Mouse (Mus musculus) adrenal gland, postnatal 25 days (tissue): ENCODE measurements around the gene Dolk. TPM values are rescaled to one million over a fixed set of nuclear protein-coding genes. Genes with fewer than 3 reads are reported as not detected.

Experiments
- DNase-seq: peaks from one replicate; pipeline ENCODE4 v3.0.0; 2021; ENCODE audit warnings: mixed read lengths
- total RNA-seq: library from RNA; stranded (reverse); gene quantifications from 2 replicates; pipeline ENCODE4 v1.2.3, GENCODE M21; 2021

The Dolk gene
- total RNA-seq, 1 experiment from 2014 or later = 47.3 TPM

GRCm38 (mm10) chr2:30250166-30251128 is 35.7 kb downstream of the Dolk start:
- no peak for DNase-seq

GRCm38 (mm10) chr2:30249182-30249581 is 37.0 kb downstream of the Dolk start:
- no peak for DNase-seq

- DNase-seq = no peak
Observed at GRCm38 (mm10) chr2:30247681-30248080, 38.5 kb downstream of the Dolk start.

GRCm38 (mm10) chr2:30247036-30247435 is 39.1 kb downstream of the Dolk start:
- DNase-seq = no peak

- DNase-seq = no peak
Observed at GRCm38 (mm10) chr2:30244595-30245178, 41.4 kb downstream of the Dolk start.

GRCm38 (mm10) chr2:30243391-30243790 is 42.7 kb downstream of the Dolk start:
- no peak for DNase-seq

- peak; percentile 59 for DNase-seq
Observed at GRCm38 (mm10) chr2:30242509-30242908, 43.6 kb downstream of the Dolk start.

GRCm38 (mm10) chr2:30240267-30240666 is 45.9 kb downstream of the Dolk start, which contains the start of gene Gm28035:
Gene Gm28035, plus strand, starts transcription at chr2:30240567.
- DNase-seq = no peak

GRCm38 (mm10) chr2:30239777-30240176 is 46.4 kb downstream of the Dolk start:
- DNase-seq = no peak

GRCm38 (mm10) chr2:30238906-30239465 is 47.1 kb downstream of the Dolk start:
- no peak for DNase-seq

GRCm38 (mm10) chr2:30237881-30238280 is 48.3 kb downstream of the Dolk start:
- DNase-seq = peak; percentile 81

- DNase-seq = peak; percentile 100
Observed at GRCm38 (mm10) chr2:30237199-30237880, 48.8 kb downstream of the Dolk start, which contains the start of gene Lrrc8a. Gene Lrrc8a, plus strand, starts transcription at chr2:30237715.

- no peak for DNase-seq
Observed at GRCm38 (mm10) chr2:30236426-30237198, 49.5 kb downstream of the Dolk start.

GRCm38 (mm10) chr2:30235593-30235992 is 50.5 kb downstream of the Dolk start:
- no peak for DNase-seq

Other genes starting within 250 kb of the Dolk start
- gene Wdr34, start 237.5 kb downstream of the Dolk start, total RNA-seq = 18.5 and 26.6 TPM in 2 replicates
- gene Set, start 229.0 kb downstream of the Dolk start, total RNA-seq = 244 and 253 TPM in 2 replicates
- gene Pkn3, start 208.7 kb downstream of the Dolk start, total RNA-seq = 7.6 and 8.6 TPM in 2 replicates
- 26.0 and 27.4 TPM in 2 replicates for gene Zdhhc12, start 192.7 kb downstream of the Dolk start, total RNA-seq
- 40.0 and 51.7 TPM in 2 replicates for gene Zer1, start 161.7 kb downstream of the Dolk start, total RNA-seq
- 54.0 and 71.3 TPM in 2 replicates for gene Tbc1d13, start 152.6 kb downstream of the Dolk start, total RNA-seq
- 29.5 and 34.8 TPM in 2 replicates for gene Endog, start 114.8 kb downstream of the Dolk start, total RNA-seq
- gene Spout1, start 107.9 kb downstream of the Dolk start, total RNA-seq = 25.9 and 28.7 TPM in 2 replicates
- 25.7 and 28.7 TPM in 2 replicates for gene Kyat1, start 80.5 kb downstream of the Dolk start, total RNA-seq
- 51.1 and 52.2 TPM in 2 replicates for gene Lrrc8a, start 48.6 kb downstream of the Dolk start, total RNA-seq
- gene Gm28035, start 45.8 kb downstream of the Dolk start, total RNA-seq = 1.5 and 2.9 TPM in 2 replicates
- gene Phyhd1, start 20.1 kb downstream of the Dolk start, total RNA-seq = 9.6 and 18.1 TPM in 2 replicates
- gene Gm28038, start 5.3 kb downstream of the Dolk start, total RNA-seq = not detected in 2 replicates
- gene Nup188, start 63 bp upstream of the Dolk start, total RNA-seq = 38.0 and 38.9 TPM in 2 replicates
- gene Sh3glb2, start 73.0 kb upstream of the Dolk start, total RNA-seq = 90.0 and 111 TPM in 2 replicates
- gene Miga2, start 77.9 kb upstream of the Dolk start, total RNA-seq = 65.4 and 83.5 TPM in 2 replicates
- gene Dolpp1, start 105.9 kb upstream of the Dolk start, total RNA-seq = 22.3 and 28.5 TPM in 2 replicates
- 130 and 142 TPM in 2 replicates for gene Crat, start 129.5 kb upstream of the Dolk start, total RNA-seq
- 130 and 145 TPM in 2 replicates for gene Ptpa, start 129.7 kb upstream of the Dolk start, total RNA-seq
- 5.9 and 6.3 TPM in 2 replicates for gene Ier5l, start 187.9 kb upstream of the Dolk start, total RNA-seq